Mouse (Mus musculus): Measurements from ENCODE around the gene Cyp2c38.
"Not testable (repeated sequence)": the region's sequence is repeated elsewhere in the genome, so short reads cannot be mapped to it uniquely, and the experiment has no call there.

Cyp2c38 gene

GRCm38 (mm10) chr19:39462941-39463340 is at the start of gene Cyp2c38:
Gene Cyp2c38, minus strand, starts transcription at chr19:39463075.
- no peak for DNase-seq

- DNase-seq, result no peak
These were observed 47.7 kb upstream of the Cyp2c38 start, which contains the start of gene Cyp2c39 for GRCm38 (mm10) chr19:39510534-39510933. Gene Cyp2c39, plus strand, starts transcription at chr19:39510862.

GRCm38 (mm10) chr19:39509533-39509932 is 46.7 kb upstream of the Cyp2c38 start:
- DNase-seq, result no peak

- no peak for DNase-seq
These were observed 43.5 kb upstream of the Cyp2c38 start for GRCm38 (mm10) chr19:39506341-39506740.

GRCm38 (mm10) chr19:39483961-39484360 is 21.1 kb upstream of the Cyp2c38 start:
- DNase-seq, result not testable (repeated sequence)

GRCm38 (mm10) chr19:39463923-39464322 is 1.0 kb upstream of the Cyp2c38 start:
- no peak for DNase-seq

Measured in cerebellum, adult 18-20 months (tissue).